Mouse (Mus musculus) WW6 (cell line): ENCODE data around the gene Defb36.

Source experiments
- DNase-seq: peaks from one replicate; pipeline ENCODE4 v3.0.0-alpha.2; 2013; ENCODE audit warnings: low read depth, low spot score

The Defb36 gene

DNA sequence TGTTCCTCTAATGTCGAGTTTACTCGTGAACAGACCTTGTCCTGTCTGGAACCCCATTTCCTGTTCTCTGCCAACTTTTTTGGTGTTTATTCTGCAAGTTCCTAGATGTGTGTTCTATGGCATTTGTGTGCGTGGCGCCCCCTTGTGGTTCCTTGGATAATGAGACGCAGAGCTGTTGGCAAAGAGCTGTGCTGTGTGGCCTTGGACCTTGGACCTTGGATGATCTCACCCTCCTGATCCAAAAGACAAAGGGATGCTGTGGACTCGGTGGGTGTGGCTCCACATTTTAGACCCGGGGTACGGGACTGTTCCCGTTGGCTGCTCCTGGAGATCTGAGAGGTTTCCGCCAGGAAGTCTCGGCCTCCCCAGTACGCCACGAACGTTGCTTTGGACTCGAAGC is at the start of gene Defb36:
Defb36 (plus strand) TSS at position 271 of the 400 bp plus-strand sequence.
- no peak for DNase-seq

DNA sequence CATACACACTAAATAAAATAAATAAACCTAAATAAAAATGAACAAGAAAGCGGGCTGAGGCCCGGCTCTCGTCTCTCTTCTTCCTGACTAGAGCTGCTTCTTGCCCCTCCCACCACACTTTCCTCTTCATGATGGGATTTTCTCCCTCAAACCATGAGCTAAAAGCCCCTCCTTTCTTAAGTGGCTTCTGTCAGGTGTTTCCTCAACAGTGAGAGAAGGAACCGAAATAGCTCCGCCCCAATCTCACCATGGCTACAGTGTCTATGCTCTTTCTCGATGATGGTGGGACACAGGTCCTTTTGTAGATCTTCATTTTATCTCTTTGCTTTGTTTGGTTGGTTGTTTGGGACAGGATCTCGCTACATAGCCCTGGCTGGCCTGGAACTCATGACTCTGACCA is 47.5 kb upstream of the Defb36 start:
- DNase-seq = no peak

DNA sequence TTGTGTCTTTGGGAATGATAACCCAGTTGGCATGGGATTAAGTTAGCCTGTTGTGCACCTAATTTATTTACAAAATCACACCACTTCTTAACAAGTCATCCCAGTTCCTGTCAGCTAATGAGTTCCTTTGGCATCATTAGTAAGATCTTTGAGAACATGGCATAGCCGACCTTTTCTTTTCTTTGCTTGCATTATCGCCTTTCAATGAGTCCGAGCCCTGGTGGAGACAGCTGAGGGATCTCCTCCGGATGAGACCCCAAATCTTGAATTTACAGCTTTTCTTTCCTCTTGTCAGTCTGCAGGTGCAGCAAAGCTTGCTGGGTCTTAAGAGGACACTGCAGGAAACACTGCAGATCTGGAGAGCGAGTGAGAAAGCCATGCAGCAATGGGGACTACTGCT is 35.1 kb upstream of the Defb36 start, which contains the start of gene Gm17416:
Gm17416 (plus strand) TSS at position 301 of the 400 bp plus-strand sequence.
- DNase-seq = no peak

DNA sequence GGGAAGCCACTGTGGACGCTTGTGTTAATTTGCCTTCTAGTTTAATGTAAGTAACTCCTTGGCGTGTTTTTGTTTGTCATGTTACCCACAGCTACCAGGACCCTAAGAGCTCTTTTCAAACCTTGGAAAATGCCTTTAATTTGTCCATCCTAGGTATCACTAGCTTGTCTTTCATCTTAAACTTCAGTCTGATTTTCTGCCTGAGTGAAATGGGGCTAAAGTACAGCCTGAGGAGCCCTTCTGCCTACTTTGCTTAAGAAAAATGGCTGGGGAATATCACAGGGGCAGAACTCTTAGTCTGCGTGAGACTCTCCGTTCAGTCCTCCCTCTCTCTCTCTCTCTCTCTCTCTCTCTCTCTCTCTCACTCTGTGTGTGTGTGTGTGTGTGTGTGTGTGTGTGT is 34.2 kb upstream of the Defb36 start:
- DNase-seq = no peak

DNA sequence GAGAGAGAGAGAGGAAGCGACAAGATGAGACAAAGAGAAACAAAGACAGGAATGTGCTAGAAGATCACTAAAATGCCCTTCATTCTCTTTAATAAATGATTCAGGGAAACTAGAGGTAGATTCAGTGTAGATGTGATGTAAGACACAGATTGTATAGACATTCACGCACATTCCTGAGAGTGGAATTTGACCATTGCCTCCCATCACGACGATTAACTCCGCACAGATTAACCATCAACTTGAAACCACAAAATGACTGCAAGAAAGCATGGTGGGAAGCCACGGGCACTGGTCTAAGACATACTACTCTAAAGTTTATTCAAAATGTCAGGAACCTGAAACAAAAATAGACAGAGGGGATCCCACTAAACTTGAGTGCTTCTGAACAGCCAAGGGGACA is 33.8 kb upstream of the Defb36 start:
- no peak for DNase-seq

DNA sequence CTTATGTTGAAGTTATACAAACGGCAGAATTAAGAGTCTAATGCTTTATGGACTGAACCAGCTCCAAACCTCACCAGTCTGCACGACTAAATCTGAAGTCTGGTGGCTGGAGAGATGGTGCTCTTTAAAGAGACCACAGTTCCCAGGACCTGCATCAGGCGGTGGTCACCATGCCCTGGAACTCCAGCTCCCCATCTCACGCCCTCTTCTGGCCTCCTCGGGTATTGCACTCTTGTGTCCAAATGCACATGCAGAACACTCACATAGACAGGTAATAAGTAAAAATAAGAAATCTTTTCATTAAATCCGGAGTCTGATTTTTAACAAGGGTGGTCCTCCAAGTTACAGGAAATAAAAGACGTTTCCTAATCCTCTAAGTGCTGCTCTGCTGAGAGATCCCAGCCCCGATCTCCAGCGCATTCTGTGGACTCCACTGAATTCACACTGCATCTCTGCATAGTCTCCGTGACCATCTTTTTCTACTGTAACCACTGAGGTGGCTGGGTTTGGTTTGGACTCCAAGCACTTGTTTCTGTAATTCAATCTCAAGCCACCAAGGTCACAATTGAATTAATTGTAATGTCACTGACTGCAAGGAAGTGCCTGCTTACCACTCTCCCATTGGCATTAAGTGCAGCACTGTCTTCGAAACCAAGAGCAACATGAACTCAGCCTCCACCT is 31.9 kb upstream of the Defb36 start, which contains the start of gene Defb21:
Defb21 (plus strand) TSS at position 631 of the 681 bp plus-strand sequence.
- DNase-seq = peak; percentile 22

DNA sequence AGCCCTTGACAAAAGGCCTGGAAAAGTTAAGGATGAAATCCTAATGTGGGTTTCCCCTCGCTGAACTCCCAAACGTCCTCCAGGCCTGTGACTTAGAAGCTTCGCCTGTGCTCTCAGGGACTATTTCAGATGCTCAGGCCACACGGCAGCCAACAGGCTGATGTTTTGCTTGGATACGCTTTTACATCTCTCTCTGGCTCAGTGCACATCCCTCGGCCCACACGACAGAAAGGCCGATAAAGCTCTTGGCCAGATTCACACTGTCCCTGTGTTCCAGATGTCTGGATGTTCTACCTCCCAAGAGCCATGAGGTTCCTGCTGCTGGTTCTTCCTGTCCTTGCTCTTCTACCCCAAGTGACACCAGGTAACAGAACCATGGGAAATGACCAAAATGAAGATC is 30.6 kb upstream of the Defb36 start:
- DNase-seq = no peak

DNA sequence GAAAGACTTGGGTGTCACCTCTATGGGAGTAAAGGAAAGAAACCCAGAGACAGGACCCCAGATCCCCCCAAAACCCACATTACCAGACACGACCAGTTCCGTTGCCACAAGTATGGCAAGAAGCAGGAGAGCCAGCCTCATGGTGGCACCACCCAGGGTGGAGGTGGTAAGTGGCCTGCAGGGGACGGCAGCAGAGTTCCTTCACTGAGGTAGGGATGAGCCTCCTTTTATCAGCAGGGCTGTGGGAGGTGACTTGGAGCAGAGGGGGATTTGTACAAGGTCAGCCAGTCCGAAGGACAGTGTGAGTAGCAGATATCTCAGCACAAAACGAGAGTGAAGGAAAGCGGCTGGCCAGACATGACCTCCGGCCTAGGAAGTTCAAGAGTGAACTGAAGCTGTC is 24.0 kb upstream of the Defb36 start, which contains the start of gene Defb19:
Defb19 (minus strand) TSS at position 206 of the 400 bp plus-strand sequence.
- DNase-seq = no peak

DNA sequence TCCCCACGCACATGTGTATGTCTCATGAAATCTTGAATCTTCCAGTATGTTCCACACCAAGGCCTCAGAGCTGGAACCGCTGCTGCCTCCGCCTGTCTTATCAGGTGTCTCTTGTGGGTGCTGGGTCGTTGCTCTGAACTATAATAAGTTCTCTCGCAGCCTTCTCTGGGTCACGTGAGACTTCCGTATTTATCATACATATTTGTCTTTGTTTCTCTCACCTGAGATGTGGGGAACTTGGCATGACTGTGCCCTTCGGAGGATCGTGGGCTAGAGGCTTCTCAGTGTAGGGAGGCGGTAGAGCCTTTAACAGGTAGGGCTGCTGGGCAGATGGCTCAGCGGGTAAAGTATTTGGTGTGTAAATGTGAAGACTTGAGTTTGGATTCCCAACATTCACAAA is 23.5 kb upstream of the Defb36 start:
- DNase-seq = no peak

DNA sequence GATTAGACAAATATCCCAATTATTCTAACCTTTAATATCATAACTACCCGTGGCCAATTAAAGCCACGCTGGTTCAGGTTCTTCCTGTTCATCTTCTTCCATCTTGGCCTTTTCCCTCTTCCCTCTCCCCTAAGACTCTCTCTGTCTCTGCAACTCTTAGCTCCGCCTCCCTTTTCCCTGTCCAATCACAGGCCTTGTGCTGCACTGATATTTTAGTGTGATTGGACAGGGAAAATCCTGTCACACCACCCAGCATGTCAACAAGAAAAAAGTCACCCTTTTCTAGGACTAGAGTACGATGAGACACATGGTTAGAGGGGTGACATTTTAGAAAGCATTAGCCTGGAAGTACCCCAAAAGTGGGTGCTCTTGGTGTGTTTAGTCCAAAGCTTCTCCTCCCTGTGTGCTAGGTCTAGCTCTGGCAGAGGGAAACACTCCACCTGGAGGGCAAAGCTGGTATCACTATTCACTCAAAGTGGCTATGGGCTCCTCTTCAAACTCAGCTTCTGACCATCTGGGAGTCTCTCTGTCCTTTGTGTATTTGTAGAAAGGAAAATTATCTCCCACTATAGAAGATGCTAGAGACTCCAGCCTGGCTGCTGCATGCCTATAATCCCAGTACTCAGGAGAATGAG is 17.1 kb upstream of the Defb36 start:
- peak; percentile 22 for DNase-seq

DNA sequence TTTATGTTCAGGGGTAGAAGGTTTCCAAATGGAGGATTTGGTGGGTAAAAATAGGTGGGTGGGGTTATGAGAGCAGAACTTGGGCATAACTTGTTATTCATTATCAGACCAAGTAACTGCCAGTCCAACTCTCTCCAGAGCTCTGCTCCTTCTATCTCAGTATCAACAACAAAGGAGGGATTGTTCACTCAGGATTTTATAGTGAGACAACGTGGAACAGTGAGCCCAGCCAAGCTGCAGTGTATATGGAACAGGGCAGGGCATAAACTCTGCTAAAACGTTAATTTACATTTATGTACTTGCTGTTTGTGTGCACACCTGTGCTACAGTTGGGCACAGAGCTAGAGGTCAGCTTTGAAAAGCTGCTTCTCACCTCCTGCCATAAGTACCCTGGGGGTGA is 15.7 kb upstream of the Defb36 start:
- no peak for DNase-seq

DNA sequence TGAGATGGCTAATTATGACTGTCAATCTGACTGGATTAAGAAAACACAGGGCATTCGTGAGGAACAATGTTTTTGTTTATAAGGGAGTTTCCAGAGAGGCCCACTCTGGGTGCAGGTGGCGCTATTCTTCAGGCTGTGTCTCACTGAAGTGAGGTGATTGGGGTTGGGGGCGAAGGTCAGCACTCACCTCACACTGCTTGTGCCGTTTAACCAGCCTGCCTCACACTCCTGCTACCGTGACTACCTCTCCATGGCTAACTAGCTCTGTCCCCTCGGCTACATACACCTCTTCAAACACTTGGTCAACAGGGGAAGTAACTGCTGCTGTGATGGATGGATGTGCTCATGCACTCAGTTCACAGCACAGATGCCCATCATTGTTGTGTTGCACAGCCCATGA is 15.1 kb upstream of the Defb36 start:
- no peak for DNase-seq

DNA sequence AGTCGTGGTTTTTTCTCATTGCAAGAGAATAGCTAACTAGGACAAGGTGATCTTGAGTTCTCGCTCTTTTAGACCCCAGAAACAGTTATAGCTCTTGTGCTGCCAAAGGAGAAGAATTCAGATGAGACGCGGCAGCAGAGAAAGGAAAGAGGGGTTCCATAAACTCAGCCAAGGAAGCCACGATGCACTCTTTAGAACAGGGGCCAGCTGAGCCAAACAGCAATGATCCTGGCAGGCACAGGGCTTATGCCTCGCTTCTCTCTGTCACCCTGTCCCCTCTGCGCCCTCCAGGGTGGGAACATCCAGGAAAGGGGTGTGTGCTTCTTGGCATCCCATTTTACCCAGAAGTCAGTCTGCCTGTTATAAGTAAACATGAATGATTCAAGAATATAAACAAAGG is 4.8 kb upstream of the Defb36 start, which contains the start of gene Defb45:
Defb45 (minus strand) TSS at position 101 of the 400 bp plus-strand sequence.
- DNase-seq = no peak

DNA sequence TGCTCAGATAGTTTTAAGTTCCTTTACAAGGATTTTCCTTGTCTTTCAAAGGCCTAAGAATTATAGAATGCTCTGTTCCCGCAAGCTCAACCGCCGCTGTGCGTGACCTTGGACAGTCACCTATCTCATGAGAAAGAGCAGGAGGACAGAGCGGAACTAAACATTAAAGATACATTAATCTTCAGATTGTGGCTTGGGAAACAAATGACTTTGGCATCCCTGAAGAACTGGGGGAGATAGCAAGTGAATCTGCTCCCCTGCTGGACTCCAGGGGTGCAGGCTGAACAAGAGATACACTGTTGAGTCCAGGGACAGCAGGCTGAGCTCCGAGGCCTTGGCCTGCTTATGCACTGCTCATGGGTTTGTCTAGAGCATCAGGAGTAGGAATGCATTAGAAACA is 4.1 kb upstream of the Defb36 start:
- DNase-seq = no peak

DNA sequence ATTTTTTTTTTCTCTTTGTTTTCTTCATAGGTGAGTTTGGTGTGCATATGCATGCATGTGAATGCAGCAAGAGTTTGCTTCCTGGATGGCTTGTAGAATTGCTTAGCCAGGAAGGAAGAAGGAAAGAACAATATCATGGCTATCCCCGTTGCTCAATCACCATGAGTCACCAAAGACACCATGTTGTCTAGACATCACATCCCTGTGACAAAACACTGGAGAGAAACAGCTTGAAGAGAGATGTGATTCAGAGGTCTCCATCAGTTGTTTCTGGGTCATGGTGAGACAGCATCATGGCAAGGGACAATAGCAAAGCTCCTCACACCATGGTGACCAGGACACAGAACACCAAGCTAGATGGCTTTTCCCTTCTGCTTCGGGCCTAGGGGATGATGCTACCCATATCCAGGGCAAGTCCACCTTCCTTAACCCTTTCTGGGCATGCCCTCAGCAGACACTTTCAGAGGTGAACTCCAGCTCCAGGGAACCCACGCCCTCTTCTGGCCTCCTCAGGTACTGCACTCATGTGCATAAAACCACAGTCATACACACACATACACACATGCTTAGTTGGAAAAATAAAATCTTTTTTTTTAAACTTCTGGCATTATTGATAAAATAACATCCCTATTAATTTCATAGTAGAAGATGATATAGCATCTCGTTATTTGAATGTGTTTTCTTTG is 2.7 kb upstream of the Defb36 start:
- DNase-seq = no peak

DNA sequence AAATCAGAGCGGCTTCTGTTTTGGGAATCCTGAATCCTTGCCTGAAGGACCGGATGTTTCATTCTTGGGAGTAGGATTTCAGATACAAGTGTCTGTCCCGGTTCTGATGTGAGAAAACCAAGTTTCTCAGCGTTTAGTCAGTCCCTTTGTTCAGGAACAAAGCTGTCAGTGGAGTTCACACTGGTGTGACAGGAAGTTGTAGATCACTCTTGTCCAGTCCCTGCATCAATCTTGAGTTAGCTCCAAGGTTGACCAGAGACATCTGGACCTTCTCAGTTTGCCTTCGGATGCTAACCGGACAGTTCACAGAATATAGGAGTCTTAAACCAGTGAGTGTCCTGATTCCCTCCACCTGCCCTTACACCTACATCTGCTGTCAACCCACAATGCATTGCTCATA is 3.6 kb downstream of the Defb36 start:
- DNase-seq = no peak

DNA sequence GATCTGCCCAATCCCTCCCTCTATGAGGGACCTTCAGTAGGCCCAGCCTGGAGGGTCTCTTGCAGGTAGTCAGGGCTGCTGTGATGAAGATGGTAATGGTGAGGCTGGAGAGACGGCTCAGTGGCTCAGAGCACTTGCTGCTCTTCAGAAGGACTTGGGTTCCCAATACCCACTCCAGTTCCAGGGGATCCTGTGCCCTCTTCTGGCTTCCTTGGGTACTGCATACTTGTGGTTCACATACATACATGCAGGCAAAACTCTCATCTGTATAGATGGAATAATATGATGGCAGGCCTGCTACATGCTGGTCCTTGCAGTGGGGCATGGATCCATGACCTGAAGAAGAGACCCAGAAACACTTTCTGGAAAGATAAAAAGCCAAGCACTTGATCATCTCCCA is 4.6 kb downstream of the Defb36 start:
- no peak for DNase-seq

DNA sequence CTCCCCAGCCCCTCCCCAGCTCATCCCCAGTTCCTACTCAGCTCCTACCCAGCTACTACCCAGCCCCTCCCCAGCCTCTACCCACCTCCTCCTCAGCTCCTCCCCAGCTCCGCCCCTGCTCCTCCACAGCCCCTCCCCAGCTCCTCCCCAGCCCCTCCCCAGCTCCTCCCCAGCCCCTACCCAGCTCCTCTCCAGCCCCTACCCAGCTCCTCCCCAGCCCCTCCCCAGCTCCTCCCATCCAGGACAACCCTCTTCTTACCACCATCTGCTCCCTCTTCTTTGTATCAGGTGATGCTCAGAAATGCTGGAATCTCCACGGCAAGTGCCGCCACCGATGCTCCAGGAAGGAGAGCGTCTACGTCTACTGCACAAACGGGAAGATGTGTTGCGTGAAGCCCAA is 8.1 kb downstream of the Defb36 start:
- DNase-seq = no peak

DNA sequence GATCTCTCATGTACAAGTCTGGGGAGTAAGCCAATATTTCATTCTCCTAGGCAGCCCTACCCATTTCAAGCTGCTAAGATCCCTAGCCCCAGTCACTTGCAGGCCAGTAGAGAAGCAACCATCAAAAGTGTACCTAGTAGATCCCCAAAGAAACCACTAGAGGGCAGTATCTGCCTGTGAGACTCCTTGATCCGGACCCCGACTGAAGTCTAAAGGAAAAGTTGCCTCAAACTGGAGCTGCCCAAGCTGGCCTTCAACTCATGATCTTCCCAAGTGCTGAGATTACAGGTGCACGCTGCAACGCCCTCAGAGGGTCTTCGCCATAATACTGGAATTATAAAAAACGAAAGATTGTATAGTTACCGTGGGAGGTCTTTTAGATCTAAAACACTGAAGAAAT is 11.4 kb downstream of the Defb36 start:
- DNase-seq = no peak

DNA sequence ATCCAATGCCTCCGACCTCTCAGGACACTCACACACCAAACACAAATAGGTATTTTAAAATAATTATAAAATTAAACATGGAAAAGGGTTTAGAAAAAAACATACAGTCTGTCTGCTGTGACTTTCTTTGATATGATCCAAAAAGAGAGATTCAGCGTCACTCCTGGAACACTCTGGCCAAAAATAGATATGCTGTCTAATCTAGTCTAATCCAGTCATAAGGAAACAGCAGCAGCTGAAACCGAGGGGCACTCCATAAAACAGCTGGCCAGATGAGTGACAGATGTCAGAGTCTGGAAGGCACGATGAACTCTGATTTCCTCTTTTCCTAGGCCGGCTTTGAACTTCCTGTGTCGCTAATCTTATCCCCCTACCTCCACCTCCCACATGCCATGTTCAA is 12.3 kb downstream of the Defb36 start:
- DNase-seq = no peak

DNA sequence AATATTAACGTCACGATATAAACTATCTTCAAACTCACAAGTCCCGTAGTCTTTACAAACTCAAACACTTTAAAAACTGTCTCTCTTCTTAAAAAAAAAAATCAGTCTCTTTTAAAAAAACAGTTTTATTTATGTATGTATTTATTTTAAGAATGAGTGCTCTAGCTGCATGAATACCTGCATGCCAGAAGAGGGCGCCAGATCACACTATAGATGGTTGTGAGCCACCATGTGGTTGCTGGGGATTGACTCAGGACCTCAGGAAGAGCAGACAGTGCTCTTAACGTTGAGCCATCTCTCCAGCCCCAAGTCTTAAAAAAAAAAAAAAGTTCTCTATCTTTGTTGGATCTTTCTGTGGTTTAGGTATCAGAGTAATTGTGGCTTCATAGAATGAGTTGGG is 13.2 kb downstream of the Defb36 start:
- no peak for DNase-seq

DNA sequence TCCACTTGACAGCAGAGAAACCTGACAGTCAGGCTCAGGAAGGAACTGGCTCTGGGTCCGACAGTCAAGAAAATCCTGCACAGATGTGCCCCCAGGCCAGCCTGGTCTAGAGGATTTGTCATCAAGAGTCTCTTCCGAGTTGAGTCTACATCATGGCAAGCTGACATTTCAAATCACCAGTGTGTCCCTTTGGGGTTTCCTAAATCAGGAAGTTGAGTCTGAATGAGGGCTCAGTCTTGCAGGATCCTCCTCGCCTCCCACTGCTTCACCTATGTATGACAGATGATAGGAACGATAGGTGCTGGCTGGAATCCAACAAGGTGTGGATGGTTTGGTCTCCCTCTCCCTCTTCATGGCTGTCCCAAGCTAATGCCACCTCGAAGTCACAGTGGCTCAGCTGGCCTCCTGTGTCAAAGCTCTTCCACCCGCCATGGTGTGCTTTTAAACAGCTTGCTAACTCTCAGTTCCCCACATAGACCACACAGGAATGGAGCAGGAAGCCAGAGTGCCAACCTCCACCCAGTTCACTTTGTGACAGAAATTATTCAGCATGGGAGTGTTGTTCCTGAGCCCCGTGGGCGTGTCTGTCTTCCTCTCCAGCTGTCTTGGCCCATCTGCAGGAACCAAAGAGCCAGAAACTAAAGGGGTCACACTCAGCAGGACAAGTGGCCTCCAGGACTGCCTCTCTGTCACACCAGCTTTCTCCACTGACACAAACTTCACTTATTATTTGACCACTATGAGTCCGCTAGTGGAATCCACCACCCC is 16.4 kb downstream of the Defb36 start:
- DNase-seq = no peak
